Mouse (Mus musculus): ENCODE data around the gene Olfr980.
"Not testable (repeated sequence)": the region's sequence is repeated elsewhere in the genome, so short reads cannot be mapped to it uniquely, and the experiment has no call there.

Gene Olfr980

DNA sequence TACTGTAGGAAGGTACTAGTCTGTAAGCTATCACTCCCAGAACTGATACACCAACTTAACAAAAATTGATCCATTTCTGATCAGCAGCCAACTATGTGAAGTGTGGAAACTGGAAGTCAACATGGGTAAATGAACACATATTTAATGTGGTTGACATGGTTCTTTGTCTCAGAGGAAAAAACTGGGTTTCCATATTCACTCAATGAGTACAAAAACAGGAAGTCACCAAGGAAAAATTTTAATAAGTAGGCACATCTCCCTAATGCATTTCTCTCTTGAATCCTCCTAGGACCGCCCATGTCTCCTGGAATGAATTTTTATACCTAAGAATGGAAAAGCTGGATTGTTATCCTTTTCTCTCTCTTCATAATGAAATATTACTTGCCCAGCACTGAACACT is at the start of gene Olfr980:
TSS of gene Olfr980 (minus strand) at position 101 of the 400 bp plus-strand sequence.
- in situ Hi-C loops (cut with MboI; ENCODE audit: low sequenced_read_pairs): no loop called here

GRCm38 (mm10) chr9:40050138-40050537 is 40.8 kb upstream of the Olfr980 start:
- in situ Hi-C loops (cut with MboI; ENCODE audit: low sequenced_read_pairs): no loop called here

- in situ Hi-C loops (cut with MboI; ENCODE audit: low sequenced_read_pairs): no loop called here
These were observed 11.8 kb upstream of the Olfr980 start, which contains the start of gene Olfr981 for GRCm38 (mm10) chr9:40021164-40021563. TSS of gene Olfr981 (plus strand) at chr9:40021464.

DNA sequence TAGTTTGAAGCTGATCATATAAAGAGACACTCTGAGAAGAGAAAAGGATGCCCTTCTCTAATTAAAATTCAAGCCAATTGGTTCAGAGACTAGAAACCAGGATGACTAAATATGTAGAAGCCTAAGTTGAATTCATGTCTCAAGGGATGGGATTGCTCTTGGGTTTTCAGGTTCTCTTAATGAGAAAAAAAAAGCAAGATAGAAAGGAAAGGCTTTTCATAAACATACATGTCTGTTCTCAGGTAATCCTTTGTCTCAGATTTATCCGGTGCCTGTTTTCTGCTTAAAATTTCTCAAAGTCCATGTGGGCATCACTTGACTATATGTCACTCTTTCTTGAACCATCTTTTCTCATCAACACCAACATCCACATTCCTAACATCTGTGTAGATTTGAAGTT is 6.0 kb downstream of the Olfr980 start, which contains the start of gene Olfr979:
TSS of gene Olfr979 (minus strand) at position 101 of the 400 bp plus-strand sequence.
- in situ Hi-C loops (cut with MboI; ENCODE audit: low sequenced_read_pairs): no loop called here

DNA sequence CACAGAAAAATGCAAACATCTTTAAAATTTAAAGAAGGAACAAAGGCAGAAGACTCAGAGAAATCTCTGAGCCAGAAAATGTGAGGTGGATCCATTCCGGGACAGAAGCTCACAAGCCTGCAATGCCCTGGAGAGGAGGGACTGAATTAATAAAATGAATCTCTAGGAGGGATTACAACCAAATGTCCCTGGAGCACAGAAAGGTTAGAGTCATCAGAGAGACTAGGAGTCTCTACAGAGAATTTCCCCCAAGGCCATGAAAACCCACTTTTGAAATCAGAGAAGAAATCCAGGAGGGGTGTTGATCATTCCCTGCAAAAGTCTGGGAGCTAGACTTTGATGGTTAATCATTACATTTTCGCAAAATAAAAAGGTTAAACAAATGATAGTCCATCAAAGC is 17.6 kb downstream of the Olfr980 start, which contains the start of gene Olfr978:
TSS of gene Olfr978 (plus strand) at position 301 of the 400 bp plus-strand sequence.
- in situ Hi-C loops (cut with MboI; ENCODE audit: low sequenced_read_pairs): no loop called here

- in situ Hi-C loops (cut with MboI; ENCODE audit: low sequenced_read_pairs): not testable (repeated sequence)
These were observed 32.7 kb downstream of the Olfr980 start for GRCm38 (mm10) chr9:39976581-39977145.

DNA sequence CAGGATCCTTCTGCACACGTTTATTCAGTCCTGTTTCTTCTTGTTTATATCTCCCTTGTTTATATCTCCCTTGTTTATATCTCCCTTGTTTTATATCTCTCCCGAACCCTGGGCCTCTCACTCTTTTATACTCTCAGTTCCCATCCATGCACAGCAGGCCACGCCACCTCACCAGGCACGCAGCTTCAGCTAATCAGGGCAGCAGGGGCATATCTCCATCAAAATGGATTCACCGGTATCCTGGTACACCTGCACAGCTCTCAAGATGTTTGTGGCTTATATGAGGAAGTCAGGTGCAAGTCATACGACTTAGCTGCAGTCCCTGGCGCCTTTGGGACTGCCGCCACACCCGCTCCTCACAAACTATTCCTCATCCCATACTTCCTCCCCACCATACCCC is 48.3 kb downstream of the Olfr980 start, which contains the start of gene Olfr976:
TSS of gene Olfr976 (minus strand) at position 101 of the 400 bp plus-strand sequence.
- in situ Hi-C loops (cut with MboI; ENCODE audit: low sequenced_read_pairs): not testable (repeated sequence)
